Mouse (Mus musculus) limb, embryonic 14.5 days (tissue): Measurements from ENCODE around the gene Mpzl3. TPM values are rescaled to one million over a fixed set of nuclear protein-coding genes. Genes with fewer than 3 reads are reported as not detected.

ENCODE experiments used
- ATAC-seq: fragments of 200-750 bp; cut with Nextera tagmentation; 2 replicates; pipeline ENCODE4 v1.8.0; 2017; ENCODE audit warnings: low read depth, moderate number of reproducible peaks, moderate TSS enrichment; ENCODE audit not compliant: low FRiP score
- DNase-seq: peaks from one replicate; pipeline ENCODE4 v3.0.0-alpha.2; 2015; ENCODE audit warnings: low spot score
- H3K27ac ChIP-seq: fragments of 300-500 bp; sonication (generic); replicated peaks from 2 replicates; pipeline ENCODE4 v1.5.1; 2014; ENCODE audit warnings: low read depth, mild to moderate bottlenecking, low read length, moderate library complexity, mixed read lengths
- H3K27me3 ChIP-seq: fragments of 300-500 bp; sonication (generic); 2 replicates; pipeline ENCODE4 v1.6.1; 2014; ENCODE audit warnings: low read length, mixed read lengths; ENCODE audit not compliant: control insufficient read depth, insufficient read depth
- H3K36me3 ChIP-seq: fragments of 300-500 bp; sonication (generic); 2 replicates; pipeline ENCODE4 v1.6.1; 2014; ENCODE audit warnings: mild to moderate bottlenecking, low read length, moderate library complexity, mixed read lengths; ENCODE audit not compliant: control insufficient read depth, insufficient read depth
- H3K4me1 ChIP-seq: fragments of 300-500 bp; sonication (generic); 2 replicates; pipeline ENCODE4 v1.6.1; 2014; ENCODE audit warnings: antibody characterized with exemption, low read length, mixed read lengths; ENCODE audit not compliant: control insufficient read depth, insufficient read depth
- H3K4me2 ChIP-seq: fragments of 300-500 bp; sonication (generic); replicated peaks from 2 replicates; pipeline ENCODE4 v1.6.1; 2014; ENCODE audit warnings: low read depth, mild to moderate bottlenecking, low read length, moderate library complexity; ENCODE audit not compliant: severe bottlenecking
- H3K4me3 ChIP-seq: fragments of 300-500 bp; sonication (generic); replicated peaks from 2 replicates; pipeline ENCODE4 v1.5.1; 2014; ENCODE audit warnings: low read length
- H3K9ac ChIP-seq: fragments of 300-500 bp; sonication (generic); 2 replicates; pipeline ENCODE4 v1.6.1; 2014; ENCODE audit warnings: mild to moderate bottlenecking, low read depth, low read length, moderate library complexity; ENCODE audit not compliant: severe bottlenecking
- H3K9me3 ChIP-seq: fragments of 300-500 bp; sonication (generic); 2 replicates; pipeline ENCODE4 v1.6.1; 2016; ENCODE audit warnings: low read length; ENCODE audit not compliant: control insufficient read depth
- POLR2A ChIP-seq: fragments of 200-500 bp; IDR thresholded peaks from 2 replicates; pipeline ENCODE4 v1.8.0; 2012; ENCODE audit warnings: inconsistent platforms, mild to moderate bottlenecking, moderate library complexity, borderline replicate concordance; ENCODE audit not compliant: insufficient read depth, insufficient read length; ENCODE audit errors: extremely low read depth
- WGBS: fragments of 180-500 bp; shearing (Covaris S2); extraction: QIAGEN DNeasy Blood & Tissue Kit; methylation state at CpG from one replicate; pipeline ENCODE4 v1.1.7; 2014; 5-methylcytosine and 5-hydroxymethylcytosine counted together
- polyA plus RNA-seq, 2 experiments: library from polyadenylated mRNA; depleted of rRNA in 1 of 2; stranded (reverse) in 1 of 2; unstranded in 1 of 2; fragments of >200 nt; fragmentation: Nextera tagmentation in 1 of 2; extraction: Ambion mirVana in 1 of 2; gene quantifications; 2 replicates each; pipeline versions ENCODE4 v1.2.1 to v1.2.3; 2012 to 2014

Mpzl3 gene
- polyA plus RNA-seq, 2 experiments = 2.1 to 4.7 TPM

- no peak for ATAC-seq
Observed at GRCm38 (mm10) chr9:45060151-45060550, 5.2 kb downstream of the Mpzl3 start.

GRCm38 (mm10) chr9:45062677-45063076, 7.7 kb downstream of the Mpzl3 start:
- no peak overlapping the region for H3K9ac ChIP-seq
- H3K9me3 ChIP-seq = no peaks in the 10 kb centered on the region
- DNase-seq = no peak
- no peaks in the 10 kb centered on the region for H3K27me3 ChIP-seq
- 43% methylated on average over 3 of the region's 3 CpGs for WGBS
- no peaks in the 10 kb centered on the region for H3K36me3 ChIP-seq
- no peak overlapping the region for H3K27ac ChIP-seq
- H3K4me2 ChIP-seq = no peak overlapping the region
- no peak for TF ChIP-seq POLR2A
- ATAC-seq = no peak
- H3K4me1 ChIP-seq = no peaks in the 10 kb centered on the region
- H3K4me3 ChIP-seq = no peak overlapping the region

More at GRCm38 (mm10) chr9:45060151-45060550, 5.2 kb downstream of the Mpzl3 start:
- no peak overlapping the region for H3K9ac ChIP-seq
- 34% methylated on average over 7 of the region's 7 CpGs for WGBS
- no peaks in the 10 kb centered on the region for H3K27me3 ChIP-seq
- DNase-seq = no peak
- H3K27ac ChIP-seq = no peak overlapping the region
- no peaks in the 10 kb centered on the region for H3K36me3 ChIP-seq
- no peak overlapping the region for H3K4me3 ChIP-seq
- H3K4me2 ChIP-seq = no peak overlapping the region
- H3K9me3 ChIP-seq = no peaks in the 10 kb centered on the region
- no peak for TF ChIP-seq POLR2A
- no peaks in the 10 kb centered on the region for H3K4me1 ChIP-seq

DNA sequence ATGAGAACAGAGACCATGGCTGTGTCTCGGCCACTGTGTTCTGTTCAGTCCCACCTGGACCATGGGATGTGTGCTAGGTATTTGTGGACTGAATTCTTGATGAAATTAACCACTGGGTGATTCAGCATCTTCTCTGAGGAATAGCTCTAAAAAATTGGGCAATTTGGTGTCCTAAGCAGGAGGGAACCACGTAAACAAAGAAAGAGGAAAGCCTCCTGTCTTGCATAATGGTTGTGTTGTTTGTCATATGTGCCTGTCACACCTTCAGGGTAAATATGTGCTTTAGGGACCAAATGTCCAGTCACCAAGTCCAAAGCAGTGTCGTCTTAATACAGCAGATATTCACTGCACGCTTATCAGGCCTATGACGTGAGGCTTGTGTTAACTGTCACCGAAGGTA, 9.4 kb downstream of the Mpzl3 start:
- Histone ChIP-seq H3K36me3 (no peaks in the 10 kb centered on the region), H3K27me3 (no peaks in the 10 kb centered on the region), H3K4me3 (no peak overlapping the region), H3K4me1 (no peaks in the 10 kb centered on the region), H3K27ac (no peak overlapping the region), H3K4me2 (no peak overlapping the region), H3K9ac (no peak overlapping the region), H3K9me3 (no peaks in the 10 kb centered on the region)
- 79% methylated on average over 6 of the region's 6 CpGs for WGBS
- TF ChIP-seq POLR2A = no peak
- ATAC-seq (no peak), DNase-seq (no peak)

DNA sequence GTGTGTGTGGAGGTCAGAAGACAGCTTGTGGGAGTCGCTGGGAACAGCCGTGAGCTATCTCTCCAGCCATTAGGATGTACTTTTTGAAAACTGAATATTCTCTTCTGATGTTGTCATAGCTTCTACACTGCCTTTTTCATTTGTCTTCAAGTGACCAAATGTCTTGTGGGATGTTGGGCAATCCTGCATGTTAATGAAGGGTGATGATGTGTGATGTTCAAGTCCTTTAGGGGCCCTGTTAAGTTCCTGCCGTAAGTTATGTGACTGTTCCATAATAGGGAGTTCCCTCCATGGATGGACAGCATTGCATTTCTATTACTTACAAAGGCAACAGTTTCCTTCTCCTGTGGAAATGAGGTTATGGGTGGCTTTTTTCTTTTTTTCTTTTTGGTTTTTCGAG, 11.7 kb downstream of the Mpzl3 start:
- no peaks in the 10 kb centered on the region for H3K36me3 ChIP-seq
- TF ChIP-seq POLR2A = no peak

GRCm38 (mm10) chr9:45071800-45072199, 16.8 kb downstream of the Mpzl3 start:
- TF ChIP-seq POLR2A = no peak
- Histone ChIP-seq H3K9me3 (no peaks in the 10 kb centered on the region), H3K4me2 (no peak overlapping the region), H3K9ac (no peak overlapping the region), H3K27me3 (no peaks in the 10 kb centered on the region), H3K4me1 (no peaks in the 10 kb centered on the region), H3K4me3 (no peak overlapping the region), H3K27ac (no peak overlapping the region), H3K36me3 (no peaks in the 10 kb centered on the region)
- ATAC-seq = no peak
- WGBS = 51% methylated on average over 3 of the region's 3 CpGs
- no peak for DNase-seq

More for the DNA sequence above, 11.7 kb downstream of the Mpzl3 start:
- Histone ChIP-seq H3K27ac (no peak overlapping the region), H3K4me2 (no peak overlapping the region), H3K9ac (no peak overlapping the region), H3K4me3 (no peak overlapping the region), H3K4me1 (no peaks in the 10 kb centered on the region), H3K9me3 (no peaks in the 10 kb centered on the region), H3K27me3 (no peaks in the 10 kb centered on the region)
- no peak for DNase-seq
- ATAC-seq = no peak
- WGBS = 89% methylated on average over 4 of the region's 4 CpGs

GRCm38 (mm10) chr9:45077859-45078258, 22.9 kb downstream of the Mpzl3 start:
- 67% methylated on average over 3 of the region's 3 CpGs for WGBS
- no peak overlapping the region for H3K4me2 ChIP-seq
- H3K9ac ChIP-seq = no peak overlapping the region
- no peaks in the 10 kb centered on the region for H3K27me3 ChIP-seq
- TF ChIP-seq POLR2A = no peak
- DNase-seq = no peak
- no peak overlapping the region for H3K4me3 ChIP-seq
- no peaks in the 10 kb centered on the region for H3K36me3 ChIP-seq
- H3K27ac ChIP-seq = no peak overlapping the region
- ATAC-seq = no peak
- H3K9me3 ChIP-seq = no peaks in the 10 kb centered on the region
- no peaks in the 10 kb centered on the region for H3K4me1 ChIP-seq
